Mouse (Mus musculus): ENCODE data around the gene Ankrd49. TPM values are rescaled to one million over a fixed set of nuclear protein-coding genes. Genes with fewer than 3 reads are reported as not detected.

Ankrd49 gene
- 13.5 TPM for polyA plus RNA-seq (2021)

GRCm38 (mm10) chr9:14784039-14785002, at the start of gene Ankrd49, which contains the start of gene Mre11a:
Gene Ankrd49 (minus strand): TSS chr9:14784856.
Gene Mre11a (plus strand): TSS chr9:14784654.
- POLR2A ChIA-PET: no interaction called here
- DNase-seq (ENCODE audit: low read depth, low spot score) (peak; percentile 88), ATAC-seq (peak; percentile 100)
- CTCF ChIA-PET: no interaction called here
- no peaks in the 10 kb centered on the region for H3K27me3 ChIP-seq
- in situ Hi-C loops (cut with MboI; ENCODE audit: low pct_unique_long_range_greater_than_20kb): no loop called here
- TF ChIP-seq CTCF (IDR thresholded peaks at IDR 0.05): no peak

- DNase-seq (ENCODE audit: low read depth, low spot score): no peak
- no peak for TF ChIP-seq CTCF (IDR thresholded peaks at IDR 0.05)
- POLR2A ChIA-PET: no interaction called here
- CTCF ChIA-PET: interaction anchor here (1.3 kb wide), 1 partner anchor 184 kb away, joined by 4 read pairs; no protein-coding TSS in a partner anchor
- in situ Hi-C loops (cut with MboI; ENCODE audit: low pct_unique_long_range_greater_than_20kb): no loop called here
- ATAC-seq: no peak
- no peaks in the 10 kb centered on the region for H3K27me3 ChIP-seq
Observed at GRCm38 (mm10) chr9:14832046-14832445, 47.4 kb upstream of the Ankrd49 start.

- TF ChIP-seq CTCF (IDR thresholded peaks at IDR 0.05): no peak
- in situ Hi-C loops (cut with MboI; ENCODE audit: low pct_unique_long_range_greater_than_20kb): no loop called here
- H3K27me3 ChIP-seq: no peaks in the 10 kb centered on the region
- POLR2A ChIA-PET: no interaction called here
- ATAC-seq: no peak
- no peak for DNase-seq (ENCODE audit: low read depth, low spot score)
- CTCF ChIA-PET: no interaction called here
Observed at GRCm38 (mm10) chr9:14827875-14828274, 43.2 kb upstream of the Ankrd49 start.

- no peaks in the 10 kb centered on the region for H3K27me3 ChIP-seq
- in situ Hi-C loops (cut with MboI; ENCODE audit: low pct_unique_long_range_greater_than_20kb): no loop called here
- DNase-seq (ENCODE audit: low read depth, low spot score) (no peak), ATAC-seq (no peak)
- ChIA-PET POLR2A (no interaction called here), CTCF (interaction anchor here (1.4 to 2.5 kb wide), 5 partner anchors 10 to 36 kb away, joined by 3 to 9 read pairs (median 5); no protein-coding TSS in a partner anchor)
- TF ChIP-seq CTCF (IDR thresholded peaks at IDR 0.05): no peak
Observed at GRCm38 (mm10) chr9:14824840-14825239, 40.2 kb upstream of the Ankrd49 start.

- peak; percentile 73 for ATAC-seq
- no peak for TF ChIP-seq CTCF (IDR thresholded peaks at IDR 0.05)
- ChIA-PET POLR2A (no interaction called here), CTCF (interaction anchor here (1.2 kb wide), 1 partner anchor 12 kb away, joined by 4 read pairs; no protein-coding TSS in a partner anchor)
- in situ Hi-C loops (cut with MboI; ENCODE audit: low pct_unique_long_range_greater_than_20kb): no loop called here
- peak; percentile 25 for DNase-seq (ENCODE audit: low read depth, low spot score)
- no peaks in the 10 kb centered on the region for H3K27me3 ChIP-seq
Observed at GRCm38 (mm10) chr9:14821396-14821795, 36.7 kb upstream of the Ankrd49 start.

- CTCF ChIA-PET: interaction anchor here (1.6 kb wide), 1 partner anchor 11 kb away, joined by 4 read pairs; no protein-coding TSS in a partner anchor
- no peaks in the 10 kb centered on the region for H3K27me3 ChIP-seq
- POLR2A ChIA-PET: no interaction called here
- ATAC-seq (no peak), DNase-seq (ENCODE audit: low read depth, low spot score) (no peak)
- no peak for TF ChIP-seq CTCF (IDR thresholded peaks at IDR 0.05)
- in situ Hi-C loops (cut with MboI; ENCODE audit: low pct_unique_long_range_greater_than_20kb): no loop called here
Observed at GRCm38 (mm10) chr9:14810111-14810510, 25.5 kb upstream of the Ankrd49 start.

- no peak for TF ChIP-seq CTCF (IDR thresholded peaks at IDR 0.05)
- POLR2A ChIA-PET: no interaction called here
Observed at GRCm38 (mm10) chr9:14806786-14807185, 22.1 kb upstream of the Ankrd49 start.

GRCm38 (mm10) chr9:14805714-14806113, 21.1 kb upstream of the Ankrd49 start:
- in situ Hi-C loops (cut with MboI; ENCODE audit: low pct_unique_long_range_greater_than_20kb): no loop called here
- ChIA-PET CTCF (interaction anchor here (2.6 kb wide), 1 partner anchor 11 kb away, joined by 8 read pairs; no protein-coding TSS in a partner anchor), POLR2A (no interaction called here)
- no peak for TF ChIP-seq CTCF (IDR thresholded peaks at IDR 0.05)
- no peak for DNase-seq (ENCODE audit: low read depth, low spot score)
- no peaks in the 10 kb centered on the region for H3K27me3 ChIP-seq
- ATAC-seq: no peak

More at GRCm38 (mm10) chr9:14806786-14807185, 22.1 kb upstream of the Ankrd49 start:
- in situ Hi-C loops (cut with MboI; ENCODE audit: low pct_unique_long_range_greater_than_20kb): no loop called here
- ATAC-seq (no peak), DNase-seq (ENCODE audit: low read depth, low spot score) (no peak)
- CTCF ChIA-PET: no interaction called here
- no peaks in the 10 kb centered on the region for H3K27me3 ChIP-seq

GRCm38 (mm10) chr9:14787356-14787755, 2.7 kb upstream of the Ankrd49 start:
- ATAC-seq (no peak), DNase-seq (ENCODE audit: low read depth, low spot score) (no peak)
- no peaks in the 10 kb centered on the region for H3K27me3 ChIP-seq
- no peak for TF ChIP-seq CTCF (IDR thresholded peaks at IDR 0.05)
- ChIA-PET CTCF (no interaction called here), POLR2A (no interaction called here)
- in situ Hi-C loops (cut with MboI; ENCODE audit: low pct_unique_long_range_greater_than_20kb): no loop called here

GRCm38 (mm10) chr9:14778341-14778740, 6.3 kb downstream of the Ankrd49 start:
- in situ Hi-C loops (cut with MboI; ENCODE audit: low pct_unique_long_range_greater_than_20kb): no loop called here
- H3K27me3 ChIP-seq: peaks cover 15% of the 10 kb centered on the region
- TF ChIP-seq CTCF (IDR thresholded peaks at IDR 0.05): no peak
- DNase-seq (ENCODE audit: low read depth, low spot score) (no peak), ATAC-seq (no peak)
- POLR2A ChIA-PET: no interaction called here
- CTCF ChIA-PET: no interaction called here

- DNase-seq (ENCODE audit: low read depth, low spot score) (no peak), ATAC-seq (no peak)
- ChIA-PET POLR2A (no interaction called here), CTCF (interaction anchor here (1.1 to 3.9 kb wide), 3 partner anchors 9 to 241 kb away, joined by 4 to 32 read pairs (median 10); no protein-coding TSS in a partner anchor)
- in situ Hi-C loops (cut with MboI; ENCODE audit: low pct_unique_long_range_greater_than_20kb): loop anchor here (5.0 kb wide), 1 partner anchor 243 kb away; no protein-coding TSS in a partner anchor
- TF ChIP-seq CTCF (IDR thresholded peaks at IDR 0.05): peak; percentile 55
- peaks cover 30% of the 10 kb centered on the region for H3K27me3 ChIP-seq
Observed at GRCm38 (mm10) chr9:14773813-14774212, 10.8 kb downstream of the Ankrd49 start.

All from Patski (cell line).